Mouse (Mus musculus): ENCODE measurements around the gene Exoc2.

Exoc2 gene

DNA sequence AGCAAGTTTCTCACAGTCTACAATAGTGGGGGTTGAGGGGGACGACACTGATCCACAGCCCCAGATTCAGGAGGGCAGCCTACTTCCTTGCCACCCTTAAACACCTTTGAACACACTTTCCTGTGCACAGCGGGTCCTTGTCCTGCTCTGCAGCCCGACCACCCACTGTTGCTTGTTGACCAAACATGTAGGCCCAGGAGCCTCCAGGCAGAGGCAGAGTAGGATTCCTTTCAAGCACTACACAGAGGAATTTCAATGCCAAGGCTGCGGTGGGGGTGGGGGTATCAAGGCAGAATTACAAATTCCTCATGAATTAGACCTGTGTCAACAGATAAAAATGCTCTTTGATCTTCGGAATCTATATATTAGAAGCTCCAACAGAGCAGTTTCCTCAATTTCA is 82.7 kb downstream of the Exoc2 start:
- no peak for DNase-seq (ENCODE audit: low spot score)

DNA sequence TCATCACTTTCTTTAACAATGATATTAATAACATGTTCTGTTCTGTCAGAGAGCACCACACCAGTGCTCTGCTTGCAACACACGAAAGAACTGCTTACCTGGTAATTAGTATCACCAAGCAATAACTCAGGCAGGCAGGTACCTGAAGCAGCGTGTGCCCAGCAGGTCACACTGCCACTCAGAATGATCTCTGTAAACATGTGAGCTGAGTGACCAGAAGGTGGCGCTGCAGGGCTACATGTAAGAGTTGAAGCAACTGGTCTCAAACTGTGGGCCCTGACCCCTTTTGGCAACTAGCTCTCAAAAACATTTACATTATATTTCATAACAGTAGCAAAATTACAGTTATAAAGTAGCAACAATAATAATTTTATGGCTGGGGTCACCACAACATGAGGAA is 85.4 kb downstream of the Exoc2 start:
- peak; percentile 70 for DNase-seq (ENCODE audit: low spot score)

DNA sequence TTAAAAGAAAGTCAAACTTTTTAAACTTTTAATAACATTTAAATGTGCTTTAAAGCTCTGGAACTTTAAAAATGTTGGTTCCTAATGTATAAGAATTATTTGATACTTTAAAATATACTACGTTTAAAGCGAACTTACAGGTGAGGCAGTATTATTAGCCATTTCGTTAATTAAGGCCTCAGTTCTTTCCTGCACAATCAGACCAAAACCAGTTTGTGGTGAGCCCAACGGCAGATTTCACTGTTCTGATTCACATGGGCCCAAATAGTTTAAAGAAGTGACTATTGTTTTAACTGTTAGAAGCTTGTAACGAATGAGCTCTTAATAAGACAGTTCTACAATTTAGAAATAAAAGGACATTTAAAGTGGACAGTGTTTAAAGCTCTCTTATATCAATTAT is 93.6 kb downstream of the Exoc2 start:
- DNase-seq (ENCODE audit: low spot score), result no peak

DNA sequence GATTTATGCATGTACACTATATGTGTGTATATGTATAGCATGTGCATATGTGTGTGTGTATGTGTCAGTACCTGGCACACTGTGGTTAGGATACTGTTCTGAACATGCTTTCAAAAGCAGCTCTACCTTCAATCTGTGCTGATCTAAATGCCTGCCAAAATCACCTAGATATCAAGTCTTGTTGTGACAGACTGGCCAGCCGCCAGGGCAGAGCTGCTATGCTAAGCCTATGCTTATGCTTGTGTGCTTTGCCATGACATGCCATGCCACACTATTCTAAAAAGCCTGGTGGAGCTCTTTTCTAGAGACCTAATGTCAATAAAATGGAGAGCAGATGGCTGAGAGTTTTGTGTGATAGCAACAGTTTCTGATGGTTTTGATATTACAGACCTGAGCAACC is 94.0 kb downstream of the Exoc2 start:
- DNase-seq (ENCODE audit: low spot score), result no peak

DNA sequence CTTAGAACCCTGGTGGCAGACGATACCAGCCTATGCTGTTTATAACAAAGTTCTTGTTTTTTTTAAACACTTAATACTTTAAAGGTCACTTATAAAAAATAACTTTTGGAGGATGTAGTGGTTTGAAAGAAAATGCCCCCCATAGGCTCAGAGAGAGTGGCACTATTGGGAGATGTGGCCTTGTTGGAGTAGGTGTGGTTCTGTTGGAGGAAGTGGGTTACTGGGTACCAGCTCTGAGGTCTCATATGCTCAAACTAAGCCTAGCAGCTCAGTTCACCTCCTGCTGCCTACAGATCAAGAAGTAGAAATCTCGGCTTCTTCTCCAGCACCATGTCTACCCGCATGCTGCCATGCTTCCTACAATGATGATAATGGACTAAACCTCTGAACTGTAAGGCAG is 98.1 kb downstream of the Exoc2 start:
- no peak for DNase-seq (ENCODE audit: low spot score)

DNA sequence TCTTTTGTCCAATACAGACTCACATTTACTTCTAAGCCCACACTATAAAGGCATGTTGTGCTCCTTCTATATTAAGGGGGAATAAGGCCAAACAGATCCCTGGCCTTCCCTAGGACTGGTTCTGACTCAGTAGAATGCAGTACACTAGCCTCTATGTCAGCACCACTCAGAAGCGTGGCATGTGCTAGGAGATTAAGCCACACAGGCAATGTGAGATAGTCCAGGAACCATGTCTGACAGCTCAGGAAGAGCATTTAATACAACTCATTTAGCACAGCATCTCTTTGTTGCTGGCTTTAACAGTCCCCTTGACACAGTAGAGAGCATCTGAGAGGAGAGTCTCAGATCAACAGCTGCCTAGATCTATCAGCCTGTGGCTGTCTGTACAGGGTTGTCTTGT is 100.4 kb downstream of the Exoc2 start:
- DNase-seq (ENCODE audit: low spot score), result no peak

DNA sequence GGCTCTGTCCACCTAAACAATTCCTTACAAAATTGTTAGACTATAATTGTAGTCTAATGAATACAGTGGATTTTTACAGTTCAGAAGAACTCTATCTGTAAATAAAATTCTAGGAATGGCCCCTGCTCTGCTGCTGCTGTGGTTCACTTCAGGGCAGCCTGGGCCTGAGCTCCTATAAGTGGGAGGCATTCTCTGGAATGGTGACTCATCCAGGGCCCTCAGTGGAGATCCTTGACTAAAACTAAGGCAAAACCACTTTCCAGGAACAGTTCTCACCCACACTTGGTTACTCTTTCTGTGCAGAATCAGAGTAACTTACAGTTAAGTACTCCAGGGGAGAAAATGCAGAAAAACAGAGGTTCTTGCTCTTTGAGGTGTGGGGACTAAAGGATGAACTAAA is 108.4 kb downstream of the Exoc2 start:
- no peak for DNase-seq (ENCODE audit: low spot score)

DNA sequence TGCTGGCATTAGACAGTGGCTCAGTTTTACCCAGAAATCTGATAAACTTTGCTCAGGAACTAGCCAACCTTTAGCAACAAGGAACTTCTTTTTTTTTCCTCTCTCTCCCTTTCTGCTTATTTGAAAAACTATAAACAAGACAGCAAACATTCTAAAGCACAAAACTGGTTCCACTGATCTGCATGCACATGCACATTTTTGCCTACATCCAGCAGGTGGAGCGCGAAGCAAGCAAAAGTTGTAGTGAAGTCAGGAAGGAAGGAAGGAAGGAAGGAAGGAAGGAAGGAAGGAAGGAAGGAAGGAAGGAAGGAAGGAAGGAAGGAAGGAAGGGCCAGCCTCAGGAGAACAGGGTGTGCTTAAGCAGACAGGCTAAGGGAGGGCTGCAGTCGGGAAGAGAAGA is 109.9 kb downstream of the Exoc2 start:
- DNase-seq (ENCODE audit: low spot score), result no peak

DNA sequence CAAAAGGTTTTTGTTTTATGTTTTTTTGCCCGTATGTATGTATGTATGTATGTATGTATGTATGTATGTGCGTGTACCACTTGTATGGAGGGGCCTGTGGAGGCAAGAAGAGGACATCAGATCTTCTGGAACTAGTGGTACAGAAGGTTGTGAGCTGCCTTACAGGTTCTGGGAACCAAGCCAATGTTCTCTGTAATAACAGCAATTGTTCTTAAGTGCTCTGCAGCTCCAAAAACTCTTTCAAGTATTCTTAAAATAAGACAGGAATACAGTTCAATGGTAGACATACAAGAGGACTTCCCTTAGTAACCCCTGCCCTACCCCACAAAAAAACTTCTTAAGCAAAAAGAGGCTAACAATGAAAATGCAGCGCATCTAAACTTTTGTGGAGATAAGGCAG is 115.5 kb downstream of the Exoc2 start:
- no peak for DNase-seq (ENCODE audit: low spot score)

DNA sequence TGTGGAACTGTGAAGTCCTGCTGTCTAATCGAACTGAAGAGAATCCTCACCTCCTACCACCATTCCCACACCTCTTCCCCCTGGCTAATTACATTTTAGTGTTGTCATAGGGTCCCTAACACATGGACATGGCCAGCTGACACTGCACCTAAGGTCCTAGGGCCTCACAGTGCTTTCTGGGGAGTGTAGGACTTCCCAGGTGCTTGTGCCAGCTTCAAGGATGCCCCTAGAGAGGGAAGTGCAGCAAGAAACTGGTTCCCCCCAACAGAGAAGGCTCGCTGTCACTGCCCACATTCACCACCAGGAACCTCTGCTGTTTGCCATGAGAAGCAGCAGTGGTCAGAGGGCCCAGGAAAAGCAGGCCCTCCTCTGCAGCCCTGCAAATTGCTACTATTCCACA is 123.2 kb downstream of the Exoc2 start:
- no peak for DNase-seq (ENCODE audit: low spot score)

DNA sequence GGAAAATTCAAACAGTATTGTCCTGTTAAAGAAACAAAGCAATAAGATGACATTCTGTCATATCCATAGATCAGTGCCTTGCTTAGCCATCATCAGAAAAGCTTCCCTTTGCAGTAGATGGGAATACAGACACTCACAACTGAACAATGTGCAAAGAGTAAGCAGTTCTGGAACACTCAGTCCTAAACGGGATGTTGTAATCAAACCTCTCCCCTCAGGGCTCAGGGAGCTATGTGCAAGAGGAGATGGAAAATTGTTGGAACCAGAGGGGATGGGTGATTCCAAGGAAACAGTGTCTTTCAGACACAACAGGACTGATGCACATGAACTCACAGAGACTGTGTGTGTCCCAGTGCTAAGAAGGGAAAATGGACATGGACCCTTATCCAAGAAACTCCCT is 125.9 kb downstream of the Exoc2 start:
- no peak for DNase-seq (ENCODE audit: low spot score)

DNA sequence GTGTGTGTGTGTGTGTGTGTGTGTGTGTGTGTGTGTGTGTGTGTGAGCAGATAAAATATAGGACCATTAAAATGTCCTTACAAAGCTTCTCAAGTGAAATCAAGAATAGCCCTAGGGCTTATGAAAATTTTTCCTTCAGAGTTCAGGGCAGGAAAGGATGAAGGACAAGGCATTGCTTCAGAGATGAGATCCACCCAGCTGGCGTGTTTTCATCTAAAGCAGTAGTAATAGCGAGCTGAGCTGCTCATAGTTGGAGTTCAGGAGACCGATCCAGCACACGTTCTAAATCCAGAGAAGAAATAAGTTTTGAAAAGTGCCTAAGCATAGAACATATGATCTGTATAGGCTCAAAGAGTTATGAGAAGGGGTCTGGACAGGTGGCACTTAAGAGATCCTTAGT is 127.4 kb downstream of the Exoc2 start:
- DNase-seq (ENCODE audit: low spot score), result no peak

DNA sequence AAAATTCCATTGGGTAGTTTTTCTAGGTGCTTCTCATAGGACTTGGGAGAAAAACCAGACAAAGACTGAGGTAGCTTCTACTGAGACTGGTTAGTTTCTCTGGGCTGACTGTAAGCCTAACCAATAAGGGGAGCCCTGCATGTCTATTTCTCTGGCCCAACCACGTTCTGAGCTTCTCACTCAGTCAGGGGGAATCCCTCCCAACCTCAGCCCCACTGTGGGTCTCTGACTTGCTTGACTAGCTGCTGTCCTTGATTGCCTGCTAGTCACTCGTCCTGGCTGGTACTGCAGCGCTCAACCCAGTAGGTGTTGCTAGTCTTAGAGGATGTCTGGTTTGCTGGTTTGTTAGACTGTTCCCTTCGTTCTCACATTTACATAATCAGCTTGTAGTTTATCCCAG is 130.8 kb downstream of the Exoc2 start:
- DNase-seq (ENCODE audit: low spot score), result no peak

DNA sequence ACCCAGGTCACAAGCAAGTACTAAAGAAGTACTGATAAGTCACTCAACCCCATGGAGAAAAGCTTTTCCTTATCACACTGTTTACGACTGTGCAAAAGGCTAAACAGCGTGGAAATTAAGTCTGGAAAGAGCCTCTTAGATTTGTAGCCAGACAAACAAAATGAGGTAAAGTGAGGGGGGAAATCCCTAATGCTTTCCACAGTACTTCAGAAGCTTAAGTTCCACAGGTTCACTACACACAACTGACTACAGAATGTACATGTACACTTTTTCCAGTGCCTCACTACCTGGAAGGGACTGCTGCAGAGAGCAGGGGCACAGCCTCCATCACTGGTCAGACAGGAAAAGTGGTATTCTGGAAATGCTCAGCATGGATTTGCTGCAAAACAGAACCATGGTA is 132.1 kb downstream of the Exoc2 start:
- no peak for DNase-seq (ENCODE audit: low spot score)

DNA sequence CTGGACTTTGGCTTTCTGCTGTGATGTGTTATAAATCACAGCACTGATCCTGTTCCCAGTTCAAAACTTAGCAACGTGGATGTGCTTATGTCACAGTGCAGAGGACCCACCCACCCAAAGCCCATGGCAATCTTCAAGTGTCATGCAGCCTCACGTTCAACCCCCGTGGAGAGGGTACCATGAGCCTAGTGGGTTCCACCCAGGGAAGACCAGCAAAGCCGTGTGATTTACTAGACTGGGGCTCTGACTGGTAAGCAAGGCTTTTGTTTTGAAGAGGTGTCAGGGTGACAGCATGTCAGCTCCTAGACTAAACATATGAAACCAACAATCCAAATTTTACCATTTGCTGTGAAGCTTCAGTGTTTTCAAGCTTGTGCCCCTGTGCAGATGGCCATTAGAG is 132.6 kb downstream of the Exoc2 start:
- no peak for DNase-seq (ENCODE audit: low spot score)

DNA sequence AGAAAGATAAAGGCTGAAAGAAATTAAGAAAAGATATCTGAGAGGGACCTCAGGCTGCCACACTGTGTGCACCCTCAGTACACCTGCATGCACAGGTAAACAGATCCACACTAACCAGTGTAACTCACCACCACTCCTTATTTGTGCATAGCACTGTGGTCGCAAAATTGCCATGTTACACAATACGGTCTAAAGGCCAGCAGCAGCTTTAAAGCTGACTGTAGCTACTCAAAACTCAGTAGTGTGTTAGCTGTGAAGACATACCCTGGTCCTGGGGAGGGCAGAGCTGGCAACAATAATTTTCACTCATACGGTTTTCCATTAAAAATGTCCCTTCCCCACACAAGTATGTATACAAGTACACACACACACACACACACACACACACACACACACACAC is 133.2 kb downstream of the Exoc2 start:
- DNase-seq (ENCODE audit: low spot score), result no peak

DNA sequence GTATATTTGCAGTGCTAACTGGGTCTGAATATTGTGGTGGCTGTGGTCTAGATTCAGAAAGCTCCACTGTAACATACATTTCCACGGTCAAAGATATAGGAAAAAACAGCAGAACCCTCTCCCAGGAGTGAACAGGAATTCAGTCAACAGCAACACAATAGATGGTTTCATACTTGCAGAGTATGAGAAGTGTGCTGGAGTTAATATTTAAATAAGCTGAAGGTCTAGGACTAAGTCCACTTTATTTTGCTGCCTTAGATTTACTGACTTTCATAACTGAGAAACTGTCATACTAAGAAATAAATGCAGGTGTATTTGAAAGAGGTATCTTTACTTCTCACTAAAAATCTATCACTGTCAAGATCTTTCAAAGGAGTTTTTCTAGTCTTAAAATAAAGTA is 137.6 kb downstream of the Exoc2 start:
- DNase-seq (ENCODE audit: low spot score), result no peak

DNA sequence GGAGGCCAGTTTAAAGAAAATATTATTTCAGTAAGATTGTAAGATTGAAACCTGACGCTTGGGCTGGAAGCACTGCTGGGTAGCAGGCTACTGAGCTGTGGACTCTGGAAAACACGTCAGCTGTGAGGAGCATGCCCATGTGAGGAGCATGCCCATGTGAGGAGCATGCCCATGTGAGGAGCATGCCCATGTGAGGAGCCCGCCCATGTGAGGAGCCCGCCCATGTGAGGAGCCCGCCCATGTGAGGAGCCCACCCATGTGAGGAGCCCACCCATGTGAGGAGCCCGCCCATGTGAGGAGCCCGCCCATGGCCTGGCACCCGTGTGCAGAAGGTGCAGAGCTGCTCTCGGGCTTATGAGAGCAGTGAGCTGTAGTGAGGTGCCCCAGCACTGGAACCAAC is 139.0 kb downstream of the Exoc2 start:
- DNase-seq (ENCODE audit: low spot score), result no peak

DNA sequence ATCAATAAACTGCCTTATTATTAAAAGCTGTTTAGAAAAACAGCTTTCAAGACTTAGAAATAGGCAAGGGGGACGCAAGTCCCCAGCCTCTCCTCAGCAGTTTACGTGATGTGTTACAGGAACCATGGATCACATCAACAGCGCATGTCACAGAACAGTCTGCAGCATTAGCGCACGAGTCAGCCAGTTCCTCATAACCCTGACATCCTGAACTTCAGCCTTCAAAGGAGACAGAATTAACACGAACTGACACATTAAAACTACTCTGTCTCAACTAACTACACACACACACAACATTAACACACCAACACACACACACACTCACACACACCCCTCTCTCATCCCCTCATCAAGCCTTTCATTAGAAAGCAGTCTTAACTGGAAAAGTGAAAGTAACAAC is 139.5 kb downstream of the Exoc2 start:
- no peak for DNase-seq (ENCODE audit: low spot score)

DNA sequence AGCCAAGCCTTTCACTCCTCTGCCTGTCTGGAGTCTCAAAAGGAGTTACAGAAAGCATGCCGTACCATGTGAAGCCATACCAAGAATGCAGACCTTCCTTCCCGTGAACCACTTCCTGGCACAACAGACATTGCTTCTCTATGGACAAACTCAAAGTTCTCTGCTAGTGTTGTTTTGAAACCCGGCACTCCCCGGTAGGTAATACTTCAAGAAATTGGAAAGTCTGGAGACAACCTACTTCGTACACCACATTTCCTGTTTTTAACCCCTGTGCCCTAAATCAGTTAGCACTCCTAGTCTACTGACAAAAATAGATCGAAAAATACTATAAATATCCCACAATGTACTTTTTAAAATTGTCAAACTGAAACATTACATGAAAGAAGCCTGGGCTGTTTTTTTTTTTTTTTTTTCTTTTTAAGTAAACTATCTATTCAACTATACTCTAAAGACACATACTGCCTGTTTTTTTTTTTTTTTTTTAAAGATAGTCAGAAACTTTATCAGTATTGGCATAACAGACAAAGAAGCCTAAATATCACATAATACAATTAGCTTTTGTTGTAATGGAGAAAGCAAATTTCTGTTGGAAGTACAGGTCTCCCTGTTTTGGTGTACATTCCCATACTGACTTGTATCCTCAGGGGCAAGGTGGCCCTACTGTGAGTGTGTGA is 140.3 kb downstream of the Exoc2 start:
- no peak for DNase-seq (ENCODE audit: low spot score)

DNA sequence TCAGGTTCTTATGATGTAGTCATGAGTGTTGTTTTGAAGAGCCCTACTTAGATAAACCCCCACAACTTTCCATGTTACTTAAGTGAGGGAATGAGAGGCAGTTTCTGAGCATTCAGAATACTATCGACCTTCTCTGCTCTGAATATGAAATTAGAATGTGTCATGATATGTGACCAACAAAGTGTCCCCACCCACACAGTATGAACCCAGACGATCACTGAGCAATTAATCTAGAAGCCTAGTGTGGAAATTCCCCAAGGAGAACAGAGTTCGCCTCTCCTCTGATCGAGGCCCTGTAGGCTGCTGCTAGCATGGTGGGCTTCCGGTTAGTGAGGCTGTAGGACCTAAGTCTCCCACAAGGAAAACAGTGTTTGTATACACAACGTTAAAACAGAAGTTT is 142.5 kb downstream of the Exoc2 start:
- DNase-seq (ENCODE audit: low spot score), result no peak

DNA sequence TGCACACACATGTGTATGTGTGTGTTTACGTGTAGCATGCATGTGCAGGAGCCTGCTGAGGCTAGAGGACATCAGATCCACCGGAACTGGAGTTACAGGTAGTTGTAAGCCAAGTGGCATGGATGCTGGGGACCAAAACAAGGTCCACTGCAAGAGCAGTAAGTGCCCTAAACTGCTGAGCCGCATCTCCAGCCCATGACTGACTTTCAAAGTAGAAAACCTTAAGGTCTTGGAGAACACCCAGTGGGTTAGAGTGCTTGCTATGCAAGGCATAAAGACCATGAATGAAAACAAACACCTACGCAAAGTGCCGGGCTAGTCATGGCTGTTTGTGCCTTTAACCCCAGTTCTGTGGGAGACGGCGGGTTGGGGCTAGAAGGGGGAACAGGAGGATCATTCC is 147.4 kb downstream of the Exoc2 start:
- DNase-seq (ENCODE audit: low spot score), result no peak

DNA sequence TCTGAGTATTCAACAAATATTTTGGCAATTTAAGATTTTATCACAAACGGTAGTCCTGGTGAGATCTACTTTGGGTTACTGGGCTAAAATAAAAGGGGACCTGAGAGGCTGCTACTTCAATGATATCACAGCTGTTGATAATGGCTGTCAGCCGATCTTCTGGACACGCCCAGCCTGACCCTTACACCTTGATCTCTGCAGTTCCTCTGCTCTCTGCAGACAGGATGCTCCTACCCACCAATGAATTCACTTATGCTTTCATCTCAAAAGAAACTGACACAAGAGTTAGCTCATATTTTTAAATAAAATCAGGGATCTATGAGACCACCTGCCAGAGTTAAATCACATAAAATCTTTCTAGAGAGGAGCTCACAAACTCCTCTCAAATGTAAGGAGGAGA is 149.0 kb downstream of the Exoc2 start:
- DNase-seq (ENCODE audit: low spot score), result no peak

DNA sequence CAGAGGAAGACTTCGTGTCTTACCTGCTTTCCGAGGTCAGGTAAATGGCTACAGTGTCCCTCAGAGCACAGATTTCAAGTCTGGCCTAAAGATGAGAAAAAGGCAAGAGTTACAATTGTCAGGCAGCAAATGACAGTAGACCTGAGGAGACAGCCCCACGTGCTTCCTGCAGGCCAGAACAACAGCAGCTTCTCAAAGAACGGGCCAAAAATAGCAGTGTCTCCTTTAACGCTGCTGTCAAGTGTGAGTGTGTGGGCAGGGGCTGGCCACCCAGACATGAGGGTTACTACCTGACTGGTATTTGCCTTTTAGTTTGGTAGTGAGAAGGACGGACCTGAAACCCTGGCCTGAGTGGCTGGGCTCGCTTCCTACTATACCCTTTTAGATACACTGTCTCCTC is 153.3 kb downstream of the Exoc2 start:
- DNase-seq (ENCODE audit: low spot score), result no peak

DNA sequence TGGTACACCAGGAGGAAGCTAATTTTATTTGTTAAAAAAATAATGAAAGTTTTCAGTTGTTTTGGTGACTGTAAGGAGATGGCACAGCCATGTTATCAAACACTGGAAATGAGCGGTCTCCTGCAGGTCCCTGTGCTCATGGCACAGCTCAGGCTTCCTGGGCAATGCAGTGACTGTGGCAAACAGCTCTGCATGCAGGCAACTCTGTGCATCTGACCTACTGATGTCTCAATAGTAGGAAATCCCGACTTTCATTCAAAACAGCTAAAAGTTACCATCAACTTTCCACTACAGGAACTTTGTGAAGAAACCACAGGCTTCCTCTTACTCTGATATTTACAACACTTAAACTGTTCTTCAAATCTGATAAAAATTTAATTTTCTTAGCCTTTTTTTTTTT is 154.0 kb downstream of the Exoc2 start:
- DNase-seq (ENCODE audit: low spot score), result no peak

All from ovary, postnatal 36 days (tissue).